Mouse (Mus musculus): ENCODE measurements around the gene Ubl3. TPM values are rescaled to one million over a fixed set of nuclear protein-coding genes. Genes with fewer than 3 reads are reported as not detected.

Ubl3 gene
- 78.0 and 79.7 TPM in 2 replicates for polyA plus RNA-seq (2016; fragmentation: Nextera tagmentation; extraction: Ambion mirVana)

DNA sequence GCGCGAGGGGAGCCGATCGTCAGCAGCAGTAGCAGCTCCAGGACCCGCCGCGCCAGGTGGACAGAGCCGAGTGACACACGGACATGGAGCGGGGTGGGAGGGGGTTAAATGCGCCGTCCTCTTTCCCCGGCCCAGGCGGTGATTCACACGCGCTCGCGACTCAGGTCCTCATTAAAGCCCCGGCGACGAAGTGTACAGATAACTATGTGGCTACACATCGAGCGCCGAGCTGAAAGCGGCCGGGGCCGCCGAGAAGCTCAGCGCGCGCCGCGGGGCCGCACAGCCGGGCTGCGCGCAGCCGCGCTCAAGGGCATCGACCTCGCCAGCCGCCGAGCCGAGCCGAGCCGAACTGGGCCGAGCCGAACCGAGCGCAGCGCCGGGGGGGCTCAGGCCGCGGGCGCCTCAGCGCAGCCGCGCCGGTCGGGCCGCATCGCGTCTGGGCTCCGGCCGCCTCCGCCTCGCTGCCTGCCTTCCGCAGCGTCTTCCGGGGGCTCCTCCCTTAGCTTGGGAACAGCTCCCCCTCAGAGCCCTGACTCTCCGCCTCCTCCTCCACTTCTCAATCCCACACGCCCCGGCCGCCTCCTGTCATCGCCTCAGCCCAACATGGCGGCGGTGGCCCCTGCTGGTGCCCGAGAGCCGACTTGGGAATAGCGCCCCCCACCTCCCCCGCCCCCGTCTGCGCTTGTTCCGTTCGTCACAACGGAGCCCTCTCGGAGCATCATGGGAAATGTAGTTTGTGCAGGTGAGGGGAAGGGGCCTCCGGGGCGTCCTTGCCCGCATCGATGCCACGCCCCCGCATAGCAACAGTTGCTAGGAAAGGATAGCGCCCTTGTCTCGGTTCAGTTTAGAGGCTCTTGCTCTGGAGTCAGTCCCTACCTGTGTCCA lies at the start of gene Ubl3:
Ubl3 (minus strand) TSS at position 603 of the 885 bp plus-strand sequence.
- H3K4me1 ChIP-seq = peaks cover 50% of the 10 kb centered on the region

DNA sequence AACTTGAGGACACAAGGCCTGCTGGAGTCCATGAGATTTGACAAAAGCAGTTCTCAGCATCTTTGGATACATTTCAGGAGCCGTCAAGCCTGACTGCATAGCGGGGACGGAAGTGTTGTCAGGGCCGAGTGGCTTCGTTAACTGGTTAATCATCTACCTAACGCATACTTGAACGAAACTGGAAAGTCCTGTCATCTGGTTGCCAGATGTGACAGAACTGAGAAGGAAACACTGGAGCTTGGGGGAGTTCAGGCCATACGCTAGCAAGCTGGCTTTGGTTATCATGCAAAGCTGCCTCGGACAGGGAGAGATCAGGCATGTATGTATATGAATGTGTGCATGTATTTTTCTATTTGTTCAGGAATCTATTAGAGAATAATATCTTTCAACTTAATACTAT lies 45.8 kb upstream of the Ubl3 start:
- 0 out of 2 replicates have a peak, but pooled peaks cover 4% of the 10 kb centered on the region for H3K9me3 ChIP-seq
- H3K4me2 ChIP-seq (replicated peaks) = no peak overlapping the region
- WGBS = 75% methylated on average over 9 of the region's 9 CpGs
- H3K27me3 ChIP-seq = no peaks in the 10 kb centered on the region
- no peak overlapping the region for H3K27ac ChIP-seq (replicated peaks)
- no peak overlapping the region for H3K9ac ChIP-seq (replicated peaks)
- no peak overlapping the region for H3K4me3 ChIP-seq
- H3K36me3 ChIP-seq = no peaks in the 10 kb centered on the region
- H3K4me1 ChIP-seq = peaks cover 5% of the 10 kb centered on the region
- no peak for ATAC-seq (ENCODE audit: low FRiP score, low read depth)

More for the DNA sequence above, at the start of gene Ubl3:
- H3K27ac ChIP-seq (replicated peaks) = peak within 1 kb of the TSS; percentile 97
- peak within 1 kb of the TSS; percentile 77 for H3K4me3 ChIP-seq
- H3K9me3 ChIP-seq = no peaks in the 10 kb centered on the region
- ATAC-seq (ENCODE audit: low FRiP score, low read depth) = peak; percentile 96
- H3K4me2 ChIP-seq (replicated peaks) = peak within 1 kb of the TSS; percentile 80
- WGBS = under 1% methylated on average over 95 of the region's 95 CpGs
- H3K9ac ChIP-seq (replicated peaks) = peak within 1 kb of the TSS; percentile 88
- H3K27me3 ChIP-seq = peaks cover 18% of the 10 kb centered on the region
- no peaks in the 10 kb centered on the region for H3K36me3 ChIP-seq

DNA sequence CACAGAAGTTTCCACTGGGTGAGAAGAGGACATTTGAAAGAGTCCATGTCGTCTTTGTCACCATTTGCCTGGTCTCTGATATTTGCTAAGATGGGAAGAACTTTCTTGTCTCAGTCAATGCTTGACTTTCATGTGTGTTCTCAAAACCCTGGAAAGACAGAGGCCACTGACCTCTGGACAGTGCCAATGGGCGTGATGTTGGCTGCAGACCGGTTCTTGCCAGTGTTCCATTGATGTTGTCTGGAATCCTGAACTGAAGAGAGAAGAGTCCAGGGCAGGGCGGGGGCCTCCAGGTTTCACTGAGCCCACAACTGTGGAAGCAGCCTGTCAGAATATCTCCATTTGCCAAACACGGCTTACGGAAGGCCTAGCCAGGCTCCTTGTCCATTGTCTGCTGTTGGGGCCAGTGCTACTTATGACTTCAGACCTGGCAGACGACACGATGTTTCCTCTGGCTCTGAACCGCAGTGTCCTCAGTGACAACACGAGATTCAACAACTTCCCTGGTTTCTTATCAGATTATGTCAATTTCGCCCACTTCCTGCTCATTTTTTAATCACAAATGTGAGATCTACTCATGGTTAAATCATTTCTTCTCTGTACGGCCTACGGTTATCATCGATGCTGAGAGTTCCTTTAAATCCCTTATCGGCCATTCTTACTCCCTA lies 43.6 kb upstream of the Ubl3 start:
- 95% methylated on average over 15 of the region's 15 CpGs for WGBS
- no peak overlapping the region for H3K4me2 ChIP-seq (replicated peaks)
- H3K9ac ChIP-seq (replicated peaks) = no peak overlapping the region
- no peaks in the 10 kb centered on the region for H3K36me3 ChIP-seq
- no peak for ATAC-seq (ENCODE audit: low FRiP score, low read depth)
- H3K9me3 ChIP-seq = no peaks in the 10 kb centered on the region
- H3K4me1 ChIP-seq = peaks cover 12% of the 10 kb centered on the region
- no peaks in the 10 kb centered on the region for H3K27me3 ChIP-seq
- H3K27ac ChIP-seq (replicated peaks) = no peak overlapping the region
- no peak overlapping the region for H3K4me3 ChIP-seq

DNA sequence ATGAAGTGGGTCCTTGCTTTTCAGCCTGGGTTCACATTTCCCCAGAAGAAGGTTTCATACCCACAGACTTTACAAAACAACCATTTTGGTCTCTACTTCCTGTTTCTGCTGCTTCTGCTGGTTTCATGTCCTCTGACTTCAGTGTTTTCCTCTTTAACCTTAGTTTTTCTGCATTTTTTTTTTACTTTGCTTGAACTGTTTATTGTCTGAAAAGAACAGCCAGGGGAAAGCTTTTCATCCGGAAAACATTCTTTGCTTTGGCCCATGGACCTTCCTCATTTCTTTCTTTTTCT lies 42.8 kb upstream of the Ubl3 start:
- Histone ChIP-seq H3K4me2 (replicated peaks) (no peak overlapping the region), H3K4me3 (no peak overlapping the region), H3K9me3 (no peaks in the 10 kb centered on the region), H3K4me1 (peaks cover 12% of the 10 kb centered on the region), H3K36me3 (no peaks in the 10 kb centered on the region), H3K27me3 (0 out of 2 replicates have a peak, but pooled peaks cover 5% of the 10 kb centered on the region), H3K27ac (replicated peaks) (no peak overlapping the region), H3K9ac (replicated peaks) (no peak overlapping the region)
- no peak for ATAC-seq (ENCODE audit: low FRiP score, low read depth)
- 83% methylated on average over 1 of the region's 1 CpGs for WGBS

DNA sequence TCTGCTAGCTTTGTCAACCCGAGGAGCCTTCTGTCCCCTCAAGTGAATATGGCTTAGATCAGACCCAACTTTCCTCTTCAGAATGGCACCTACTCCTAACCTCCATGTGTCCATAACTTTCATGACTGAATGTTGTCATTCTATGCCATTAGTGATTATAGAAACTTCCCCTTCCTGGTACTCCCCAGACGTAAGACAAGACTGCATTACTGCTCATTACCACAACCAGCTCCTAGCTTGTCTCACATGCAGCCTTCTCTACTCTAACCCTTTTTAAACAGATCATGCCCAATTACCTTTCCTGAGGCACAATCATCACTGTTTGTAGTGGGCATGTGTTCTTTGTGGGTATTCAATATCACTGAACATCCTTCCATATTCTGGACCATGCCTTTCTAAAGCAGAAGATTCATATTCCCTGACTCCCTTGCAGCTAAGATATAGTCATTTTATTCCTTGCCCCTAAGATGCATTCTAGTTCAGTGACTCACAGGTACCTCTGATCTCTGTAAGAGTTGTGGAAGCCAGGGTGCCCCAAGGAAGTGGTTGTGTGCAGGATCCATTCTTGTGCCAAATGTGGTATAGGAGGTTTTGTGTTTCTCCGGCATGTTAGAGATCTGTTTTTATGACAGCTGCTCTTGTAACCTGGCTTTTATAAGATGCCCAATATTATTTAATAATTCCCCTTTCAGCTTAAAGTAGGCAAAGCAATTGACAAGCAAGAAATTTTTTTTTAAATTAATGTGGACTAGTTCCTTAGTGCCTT lies 42.3 kb upstream of the Ubl3 start:
- 0 out of 2 replicates have a peak, but pooled peaks cover 5% of the 10 kb centered on the region for H3K27me3 ChIP-seq
- H3K36me3 ChIP-seq = no peaks in the 10 kb centered on the region
- H3K9ac ChIP-seq (replicated peaks) = no peak overlapping the region
- no peak for ATAC-seq (ENCODE audit: low FRiP score, low read depth)
- no peak overlapping the region for H3K4me3 ChIP-seq
- peaks cover 12% of the 10 kb centered on the region for H3K4me1 ChIP-seq
- no peaks in the 10 kb centered on the region for H3K9me3 ChIP-seq
- WGBS = 92% methylated on average over 3 of the region's 3 CpGs
- no peak overlapping the region for H3K27ac ChIP-seq (replicated peaks)
- no peak overlapping the region for H3K4me2 ChIP-seq (replicated peaks)

DNA sequence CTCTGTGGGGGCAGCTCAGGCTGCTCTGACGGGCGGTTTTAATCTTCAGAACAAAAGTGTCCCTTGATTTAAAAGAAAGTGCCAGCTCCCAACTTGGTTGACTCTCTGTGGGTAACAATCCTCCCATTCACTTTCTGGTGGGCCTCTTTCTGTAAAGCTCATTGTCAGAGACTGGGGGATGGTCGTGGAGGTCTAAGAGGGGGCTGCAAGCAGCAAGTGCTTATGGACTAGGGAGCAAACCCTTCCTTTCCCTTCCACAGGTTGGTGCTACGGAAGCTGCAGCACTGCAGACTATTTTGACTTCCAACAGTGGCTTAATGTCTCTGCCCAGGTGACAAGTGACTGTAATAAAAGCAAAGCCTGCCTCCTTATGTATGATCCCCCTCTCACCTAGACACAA lies 41.0 kb upstream of the Ubl3 start:
- no peaks in the 10 kb centered on the region for H3K9me3 ChIP-seq
- ATAC-seq (ENCODE audit: low FRiP score, low read depth) = no peak
- no peak overlapping the region for H3K27ac ChIP-seq (replicated peaks)
- H3K4me3 ChIP-seq = no peak overlapping the region
- 0 out of 2 replicates have a peak, but pooled peaks cover 5% of the 10 kb centered on the region for H3K27me3 ChIP-seq
- no peak overlapping the region for H3K9ac ChIP-seq (replicated peaks)
- H3K36me3 ChIP-seq = no peaks in the 10 kb centered on the region
- peaks cover 18% of the 10 kb centered on the region for H3K4me1 ChIP-seq
- WGBS = 20% methylated on average over 4 of the region's 4 CpGs
- no peak overlapping the region for H3K4me2 ChIP-seq (replicated peaks)

DNA sequence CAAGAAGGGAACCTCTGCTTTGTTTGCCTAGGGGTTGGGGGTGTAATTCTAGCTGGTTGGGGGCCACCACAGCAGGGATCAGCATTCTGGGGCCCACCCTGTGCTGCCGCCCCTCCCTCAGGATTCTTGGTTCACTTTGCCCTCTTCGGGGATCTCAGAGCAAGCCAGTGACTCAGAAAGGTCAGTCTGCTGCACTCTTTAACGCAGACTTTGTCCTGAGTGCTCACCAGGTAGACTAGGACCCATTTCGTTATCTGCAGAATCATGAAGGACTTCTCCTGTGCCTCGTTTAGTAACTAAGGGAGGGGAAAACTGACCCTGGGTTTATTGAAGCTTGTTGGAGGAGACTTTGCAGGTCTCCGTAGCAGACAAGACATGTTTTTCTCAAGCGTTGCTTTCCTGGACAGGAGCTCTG lies 38.9 kb upstream of the Ubl3 start:
- Histone ChIP-seq H3K9me3 (no peaks in the 10 kb centered on the region), H3K36me3 (no peaks in the 10 kb centered on the region), H3K4me1 (peaks cover 24% of the 10 kb centered on the region), H3K27ac (replicated peaks) (no peak overlapping the region), H3K27me3 (0 out of 2 replicates have a peak, but pooled peaks cover 5% of the 10 kb centered on the region), H3K4me3 (no peak overlapping the region), H3K9ac (replicated peaks) (no peak overlapping the region), H3K4me2 (replicated peaks) (no peak overlapping the region)
- no peak for ATAC-seq (ENCODE audit: low FRiP score, low read depth)
- 56% methylated on average over 7 of the region's 7 CpGs for WGBS

DNA sequence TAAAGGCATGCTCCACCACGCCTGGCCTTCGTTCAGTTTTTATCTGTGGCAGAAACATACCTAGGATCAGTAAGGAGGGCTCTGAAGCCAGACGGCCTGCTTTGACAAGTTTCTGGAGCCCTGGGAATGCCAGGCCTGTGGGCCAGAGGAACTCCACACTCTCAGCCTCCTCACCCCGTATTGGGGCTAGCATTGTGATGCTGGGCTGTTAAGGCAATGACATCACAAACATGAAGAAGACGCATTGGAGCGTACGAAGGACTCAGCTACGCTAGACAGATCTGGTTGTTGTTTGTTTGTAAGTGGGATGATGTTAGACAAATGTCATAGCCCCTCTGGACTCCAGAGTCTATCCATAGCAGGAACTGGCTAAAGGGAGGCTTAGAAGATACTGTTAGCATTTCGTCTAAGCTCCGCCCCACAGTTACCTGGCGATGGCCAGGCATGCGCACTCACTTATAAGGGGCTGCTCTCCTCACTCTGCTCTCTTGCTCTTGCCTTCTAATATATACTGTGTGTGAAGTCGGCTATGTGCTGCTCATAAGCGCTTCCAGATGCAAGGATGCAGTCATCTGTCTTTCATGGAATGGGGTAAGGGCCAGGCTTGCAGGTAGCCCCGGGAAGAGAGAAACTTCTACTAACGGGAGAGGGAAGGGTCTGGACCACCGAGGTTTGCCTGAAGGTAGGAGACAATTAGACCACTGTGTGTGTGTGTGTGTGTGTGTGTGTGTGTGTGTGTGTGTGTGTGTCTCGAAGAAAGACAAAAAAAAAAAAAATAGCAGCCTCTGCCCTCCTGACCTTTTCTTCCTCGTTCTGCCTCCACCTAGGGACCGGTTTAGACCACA lies 38.2 kb upstream of the Ubl3 start:
- WGBS = 67% methylated on average over 19 of the region's 20 CpGs
- Histone ChIP-seq H3K4me1 (peaks cover 24% of the 10 kb centered on the region), H3K4me3 (no peak overlapping the region), H3K9ac (replicated peaks) (no peak overlapping the region), H3K4me2 (replicated peaks) (no peak overlapping the region), H3K27me3 (0 out of 2 replicates have a peak, but pooled peaks cover 5% of the 10 kb centered on the region), H3K36me3 (no peaks in the 10 kb centered on the region), H3K9me3 (no peaks in the 10 kb centered on the region), H3K27ac (replicated peaks) (no peak overlapping the region)
- no peak for ATAC-seq (ENCODE audit: low FRiP score, low read depth)

DNA sequence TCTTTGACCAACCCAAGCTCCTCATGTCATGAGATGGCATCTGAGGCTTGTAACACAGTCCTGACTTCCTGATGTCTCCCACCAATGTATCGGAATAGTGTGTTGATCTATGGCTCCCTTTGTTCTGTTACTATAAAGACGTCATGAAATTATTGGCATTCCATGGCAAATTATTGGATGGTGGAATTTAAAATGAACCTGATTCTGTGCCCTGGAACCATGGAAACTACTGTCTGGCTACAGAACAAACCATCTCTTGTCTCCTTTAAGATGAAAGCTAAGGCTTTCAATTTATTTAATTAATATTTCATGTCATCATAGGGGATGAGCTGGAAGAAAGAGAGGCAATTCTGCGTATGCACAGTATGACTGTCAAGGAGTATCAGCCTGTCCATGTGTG lies 36.4 kb upstream of the Ubl3 start:
- Histone ChIP-seq H3K9ac (replicated peaks) (no peak overlapping the region), H3K36me3 (no peaks in the 10 kb centered on the region), H3K4me1 (peaks cover 24% of the 10 kb centered on the region), H3K27me3 (0 out of 2 replicates have a peak, but pooled peaks cover 5% of the 10 kb centered on the region), H3K27ac (replicated peaks) (no peak overlapping the region), H3K4me2 (replicated peaks) (no peak overlapping the region), H3K9me3 (no peaks in the 10 kb centered on the region), H3K4me3 (no peak overlapping the region)
- 81% methylated on average over 3 of the region's 3 CpGs for WGBS
- no peak for ATAC-seq (ENCODE audit: low FRiP score, low read depth)

DNA sequence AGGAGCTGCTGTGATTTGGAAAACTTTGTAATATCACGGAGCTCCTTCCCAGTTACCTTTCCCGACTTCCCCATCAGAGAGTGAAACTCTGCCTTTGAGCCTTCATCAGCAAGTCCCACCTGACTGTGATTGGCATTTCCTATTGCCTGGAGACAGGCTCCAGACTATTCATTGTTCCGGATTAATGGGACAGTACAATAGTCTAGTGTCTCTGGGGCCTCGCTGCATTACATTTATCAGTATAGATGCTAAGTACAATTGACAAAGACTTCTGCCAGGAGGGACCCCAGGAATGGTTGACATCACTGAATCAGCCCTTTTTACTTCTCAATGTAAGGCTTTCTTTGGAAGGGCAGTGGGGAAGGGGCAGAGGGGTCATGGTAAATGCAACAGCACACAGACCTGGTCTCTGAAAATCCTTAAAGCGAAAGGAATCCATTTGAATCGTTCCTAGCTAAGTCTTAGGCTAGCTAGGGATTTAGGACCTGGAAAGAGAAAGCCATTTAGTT lies 35.6 kb upstream of the Ubl3 start:
- 28% methylated on average over 6 of the region's 6 CpGs for WGBS
- H3K4me3 ChIP-seq = no peak overlapping the region

More for the DNA sequence above, 35.6 kb upstream of the Ubl3 start:
- Histone ChIP-seq H3K9ac (replicated peaks) (no peak overlapping the region), H3K27ac (replicated peaks) (no peak overlapping the region), H3K27me3 (0 out of 2 replicates have a peak, but pooled peaks cover 5% of the 10 kb centered on the region), H3K4me1 (peaks cover 17% of the 10 kb centered on the region), H3K9me3 (no peaks in the 10 kb centered on the region), H3K36me3 (no peaks in the 10 kb centered on the region), H3K4me2 (replicated peaks) (no peak overlapping the region; the same call in 1 of the 2 replicates)
- peak; percentile 44; the same call in 1 of the 2 replicates for ATAC-seq (ENCODE audit: low FRiP score, low read depth)

Data from midbrain, embryonic 12.5 days (tissue).